Mouse (Mus musculus): ENCODE data around the gene Nudt10.
"Not testable (repeated sequence)": the region's sequence is repeated elsewhere in the genome, so short reads cannot be mapped to it uniquely, and the experiment has no call there.

Gene Nudt10

GRCm38 (mm10) chrX:6172823-6173640 is at the start of gene Nudt10:
Gene Nudt10, minus strand, starts transcription at chrX:6173015.
- DNase-seq (ENCODE audit: low spot score in 2 of 2): peak in 1 of 2 experiments; percentile 4

GRCm38 (mm10) chrX:6172136-6172822 is 536 bp downstream of the Nudt10 start:
- DNase-seq (ENCODE audit: low spot score in 2 of 2): not testable (repeated sequence)

- DNase-seq (ENCODE audit: low spot score in 2 of 2): no peak
Observed at GRCm38 (mm10) chrX:6171718-6172117, 1.1 kb downstream of the Nudt10 start.

Measured in frontal cortex, postnatal 10 days (tissue).